Mouse (Mus musculus): ENCODE results near the gene Sfmbt1. TPM values are rescaled to one million over a fixed set of nuclear protein-coding genes. Genes with fewer than 3 reads are reported as not detected.

Gene Sfmbt1
- polyA plus RNA-seq, 1 experiment from 2014 or later = 14.7 TPM

DNA sequence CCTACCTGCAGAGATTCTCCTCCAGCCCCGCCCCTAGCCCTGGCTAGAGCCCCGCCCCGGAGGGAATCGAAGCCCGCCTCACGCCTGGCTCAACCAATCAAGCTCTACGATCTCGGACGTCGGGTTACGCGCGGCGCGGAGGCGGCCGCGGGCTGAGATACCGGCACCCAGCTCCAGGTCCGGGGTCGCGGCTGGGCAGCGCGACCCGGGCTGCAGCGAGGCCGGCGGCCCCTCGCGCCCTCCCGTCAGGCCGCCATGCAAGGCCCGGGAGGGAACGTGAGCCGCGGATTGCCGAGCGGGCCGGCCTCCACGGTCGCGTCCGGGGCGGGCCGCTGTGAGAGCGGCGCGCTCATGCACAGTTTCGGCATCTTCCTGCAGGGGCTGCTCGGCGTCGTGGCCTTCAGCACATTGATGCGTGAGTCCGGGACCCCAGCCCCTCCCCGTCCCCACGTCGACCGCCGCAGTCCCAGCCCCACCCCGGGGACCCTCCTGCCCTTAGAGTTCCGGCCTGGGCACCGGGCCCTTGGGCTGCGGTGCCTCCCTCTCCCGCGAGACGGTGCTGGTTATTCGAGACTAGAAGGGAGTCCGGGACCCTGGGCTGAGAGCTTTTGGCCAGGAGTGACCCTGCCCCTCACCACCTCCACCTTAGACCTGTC is 111.0 kb downstream of the Sfmbt1 start, which contains the start of gene Tmem110:
Gene Tmem110 (plus strand): TSS at position 115 of the 656 bp plus-strand sequence.
- Histone ChIP-seq H3K4me1 (ENCODE audit: insufficient read depth) (peaks cover 31% of the 10 kb centered on the region), H3K27me3 (ENCODE audit: insufficient read depth, low read length) (no peaks in the 10 kb centered on the region), H3K36me3 (ENCODE audit: insufficient read depth) (no peaks in the 10 kb centered on the region), H3K9ac (peak within 1 kb of the TSS; percentile 78), H3K27ac (ENCODE audit: low read depth) (peak within 1 kb of the TSS; percentile 36; the same call in 1 of the 2 replicates), H3K4me3 (ENCODE audit: low read depth, low read length) (peak within 1 kb of the TSS; percentile 79), H3K9me3 (ENCODE audit: low read depth, low read length) (no peaks in the 10 kb centered on the region), H3K4me2 (peak within 1 kb of the TSS; percentile 88)
- ATAC-seq (ENCODE audit: insufficient read depth) (peak; percentile 91), DNase-seq (peak; percentile 90)
- TF ChIP-seq CTCF (IDR thresholded peaks at IDR 0.05; ENCODE audit: low read depth) = peak; percentile 18
- WGBS = under 1% methylated on average over 67 of the region's 68 CpGs

DNA sequence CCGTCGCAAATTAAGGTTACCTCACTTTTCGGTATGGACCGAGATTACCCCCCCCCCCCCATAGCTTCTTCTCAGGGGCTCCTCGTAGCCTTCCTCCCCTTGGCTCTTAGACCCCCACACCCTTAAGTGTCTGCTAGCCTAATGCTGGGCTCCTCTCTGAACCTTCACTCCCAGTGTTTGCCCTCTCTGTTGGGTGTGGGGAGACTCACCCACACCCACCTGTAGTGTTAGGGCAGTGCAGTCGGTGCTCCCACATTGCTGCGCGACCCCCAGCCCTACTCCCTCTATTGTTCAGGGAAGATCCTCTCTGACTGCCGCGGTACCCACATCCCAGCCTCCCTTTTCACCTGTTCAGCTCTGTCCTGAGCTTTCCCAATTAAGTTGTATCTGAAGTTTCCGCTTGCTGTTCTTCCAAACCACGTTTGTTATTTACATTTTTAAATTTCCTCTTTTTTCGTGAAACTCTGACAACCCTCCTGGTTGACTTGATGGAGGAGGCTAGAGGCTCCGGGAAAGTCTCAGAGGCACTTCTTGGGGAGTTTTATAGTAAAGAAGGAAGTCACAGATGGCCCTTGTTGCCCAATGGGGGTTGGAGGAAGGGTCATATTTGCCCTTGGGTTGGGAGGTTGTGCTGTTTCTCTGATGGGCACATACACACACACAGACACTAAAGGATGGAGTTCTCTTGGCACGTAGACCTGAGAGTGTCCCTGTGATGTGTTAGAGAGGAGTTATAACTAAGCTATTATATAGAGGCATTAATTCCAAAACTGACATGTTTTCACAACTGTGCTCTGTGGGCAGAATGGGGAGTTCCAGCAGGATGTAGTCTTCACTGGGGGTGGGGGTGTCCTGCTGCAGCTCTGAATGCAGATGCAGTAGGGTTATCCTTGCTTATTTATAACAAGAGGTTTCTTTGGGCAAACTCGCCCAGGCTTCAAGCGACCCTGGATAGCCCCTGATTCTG is 111.8 kb downstream of the Sfmbt1 start:
- Histone ChIP-seq H3K36me3 (ENCODE audit: insufficient read depth) (no peaks in the 10 kb centered on the region), H3K4me2 (peak overlapping the region; percentile 88), H3K27ac (ENCODE audit: low read depth) (no peak overlapping the region), H3K4me3 (ENCODE audit: low read depth, low read length) (peak overlapping the region; percentile 79), H3K9ac (peak overlapping the region; percentile 78), H3K4me1 (ENCODE audit: insufficient read depth) (peaks cover 35% of the 10 kb centered on the region), H3K9me3 (ENCODE audit: low read depth, low read length) (no peaks in the 10 kb centered on the region), H3K27me3 (ENCODE audit: insufficient read depth, low read length) (no peaks in the 10 kb centered on the region)
- no peak for TF ChIP-seq CTCF (IDR thresholded peaks at IDR 0.05; ENCODE audit: low read depth)
- DNase-seq (peak; percentile 4), ATAC-seq (ENCODE audit: insufficient read depth) (peak; percentile 8)
- 16% methylated on average over 17 of the region's 17 CpGs for WGBS

- no peak for TF ChIP-seq CTCF (IDR thresholded peaks at IDR 0.05; ENCODE audit: low read depth)
- Histone ChIP-seq H3K9ac (no peak overlapping the region), H3K4me1 (ENCODE audit: insufficient read depth) (peaks cover 38% of the 10 kb centered on the region), H3K27ac (ENCODE audit: low read depth) (no peak overlapping the region), H3K27me3 (ENCODE audit: insufficient read depth, low read length) (no peaks in the 10 kb centered on the region), H3K4me3 (ENCODE audit: low read depth, low read length) (no peak overlapping the region), H3K4me2 (peak overlapping the region; percentile 88), H3K9me3 (ENCODE audit: low read depth, low read length) (no peaks in the 10 kb centered on the region), H3K36me3 (ENCODE audit: insufficient read depth) (no peaks in the 10 kb centered on the region)
- 62% methylated on average over 4 of the region's 4 CpGs for WGBS
- DNase-seq (no peak), ATAC-seq (ENCODE audit: insufficient read depth) (no peak)
Observed at GRCm38 (mm10) chr14:30827480-30827879, 112.8 kb downstream of the Sfmbt1 start.

DNA sequence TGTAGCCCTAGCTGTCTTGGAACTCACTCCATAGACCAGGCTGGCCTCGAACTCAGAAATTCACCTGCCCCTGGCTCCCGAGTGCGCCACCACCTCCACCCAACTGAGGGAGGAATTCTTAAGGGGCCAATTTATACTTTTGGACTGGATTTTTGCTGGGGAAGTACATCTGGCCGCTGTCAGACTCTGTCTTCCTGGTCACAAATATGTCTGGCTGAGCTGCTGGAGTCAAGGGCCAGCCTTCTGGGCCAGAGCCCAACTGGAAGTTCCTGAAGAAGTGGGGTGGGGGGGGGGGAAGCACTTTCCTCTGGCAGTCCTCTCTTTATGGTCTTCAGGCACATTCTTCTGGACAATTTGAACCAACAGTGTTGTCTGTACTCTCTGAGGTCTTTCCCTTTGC is 113.4 kb downstream of the Sfmbt1 start:
- Histone ChIP-seq H3K36me3 (ENCODE audit: insufficient read depth) (no peaks in the 10 kb centered on the region), H3K9me3 (ENCODE audit: low read depth, low read length) (no peaks in the 10 kb centered on the region), H3K4me3 (ENCODE audit: low read depth, low read length) (no peak overlapping the region), H3K4me1 (ENCODE audit: insufficient read depth) (peaks cover 38% of the 10 kb centered on the region), H3K9ac (no peak overlapping the region), H3K27ac (ENCODE audit: low read depth) (peak overlapping the region; percentile 83; the same call in 1 of the 2 replicates), H3K27me3 (ENCODE audit: insufficient read depth, low read length) (no peaks in the 10 kb centered on the region), H3K4me2 (no peak overlapping the region; the same call in 1 of the 2 replicates)
- TF ChIP-seq CTCF (IDR thresholded peaks at IDR 0.05; ENCODE audit: low read depth) = no peak
- ATAC-seq (ENCODE audit: insufficient read depth) (no peak), DNase-seq (peak; percentile 70)
- WGBS = 67% methylated on average over 4 of the region's 4 CpGs

GRCm38 (mm10) chr14:30828635-30829460 is 114.2 kb downstream of the Sfmbt1 start:
- Histone ChIP-seq H3K27me3 (ENCODE audit: insufficient read depth, low read length) (no peaks in the 10 kb centered on the region), H3K9ac (no peak overlapping the region; the same call in 1 of the 2 replicates), H3K27ac (ENCODE audit: low read depth) (peak overlapping the region; percentile 83), H3K4me2 (peak overlapping the region; percentile 40), H3K4me1 (ENCODE audit: insufficient read depth) (peaks cover 38% of the 10 kb centered on the region), H3K9me3 (ENCODE audit: low read depth, low read length) (no peaks in the 10 kb centered on the region), H3K36me3 (ENCODE audit: insufficient read depth) (no peaks in the 10 kb centered on the region), H3K4me3 (ENCODE audit: low read depth, low read length) (no peak overlapping the region)
- WGBS = 45% methylated on average over 11 of the region's 11 CpGs
- DNase-seq (peak; percentile 85), ATAC-seq (ENCODE audit: insufficient read depth) (peak; percentile 57; the same call in 1 of the 2 replicates)
- no peak for TF ChIP-seq CTCF (IDR thresholded peaks at IDR 0.05; ENCODE audit: low read depth)

DNA sequence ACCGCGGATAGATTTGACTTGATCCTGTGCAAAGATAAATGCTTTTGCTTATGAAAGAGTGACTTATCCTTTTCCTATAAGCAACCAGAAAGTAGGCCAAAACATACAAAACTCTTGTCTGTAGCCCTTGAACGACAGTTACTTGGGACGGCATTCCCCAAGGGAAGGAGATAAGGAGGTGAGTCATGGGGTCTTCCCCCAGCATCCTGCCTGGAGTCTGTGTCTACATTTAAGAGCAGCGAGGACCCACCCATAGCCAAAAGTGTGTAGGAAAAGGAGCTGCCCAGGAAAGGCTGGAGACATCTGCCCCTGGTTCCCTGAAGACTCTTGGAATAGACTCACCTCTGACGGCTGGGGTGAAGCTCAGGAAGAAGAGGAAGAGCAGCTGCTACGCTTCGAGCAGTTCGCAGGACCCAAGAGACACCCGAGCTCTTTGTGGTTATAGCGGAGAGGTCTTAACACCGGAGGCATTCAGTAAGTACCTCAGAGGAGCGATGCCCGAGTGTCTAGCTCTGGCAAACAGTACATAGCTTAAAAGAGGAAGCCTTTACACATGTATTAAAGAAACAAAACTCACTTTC is 122.9 kb downstream of the Sfmbt1 start:
- no peak for TF ChIP-seq CTCF (IDR thresholded peaks at IDR 0.05; ENCODE audit: low read depth)
- H3K36me3 ChIP-seq (ENCODE audit: insufficient read depth) = peaks cover 16% of the 10 kb centered on the region; the same call in 1 of the 2 replicates
- 84% methylated on average over 14 of the region's 14 CpGs for WGBS
- ATAC-seq (ENCODE audit: insufficient read depth) (no peak), DNase-seq (no peak)
- no peaks in the 10 kb centered on the region for H3K4me1 ChIP-seq (ENCODE audit: insufficient read depth)
- H3K9ac ChIP-seq = no peak overlapping the region
- H3K27me3 ChIP-seq (ENCODE audit: insufficient read depth, low read length) = no peaks in the 10 kb centered on the region
- no peak overlapping the region for H3K27ac ChIP-seq (ENCODE audit: low read depth)
- no peak overlapping the region for H3K4me2 ChIP-seq
- no peaks in the 10 kb centered on the region for H3K9me3 ChIP-seq (ENCODE audit: low read depth, low read length)
- no peak overlapping the region for H3K4me3 ChIP-seq (ENCODE audit: low read depth, low read length)

All from lung, embryonic 14.5 days (tissue).